Mouse (Mus musculus): Measurements from ENCODE around the gene Polr2a.

Polr2a gene

GRCm38 (mm10) chr11:69781828-69782227 lies 23.4 kb upstream of the Polr2a start:
- no peak for DNase-seq (ENCODE audit: low spot score in 2 of 2)

- no peak for DNase-seq (ENCODE audit: low spot score in 2 of 2)
Measured at GRCm38 (mm10) chr11:69778985-69779384, 20.5 kb upstream of the Polr2a start.

GRCm38 (mm10) chr11:69778258-69778982 lies 20.0 kb upstream of the Polr2a start:
- DNase-seq (ENCODE audit: low spot score in 2 of 2): no peak

- no peak for DNase-seq (ENCODE audit: low spot score in 2 of 2)
Measured at GRCm38 (mm10) chr11:69777504-69778257, 19.2 kb upstream of the Polr2a start.

- DNase-seq (ENCODE audit: low spot score in 2 of 2): no peak
Measured at GRCm38 (mm10) chr11:69776488-69776887, 18.1 kb upstream of the Polr2a start.

GRCm38 (mm10) chr11:69775716-69776115 lies 17.3 kb upstream of the Polr2a start:
- no peak for DNase-seq (ENCODE audit: low spot score in 2 of 2)

GRCm38 (mm10) chr11:69774961-69775360 lies 16.5 kb upstream of the Polr2a start:
- no peak for DNase-seq (ENCODE audit: low spot score in 2 of 2)

GRCm38 (mm10) chr11:69767625-69767909 lies 9.1 kb upstream of the Polr2a start:
- no peak for DNase-seq (ENCODE audit: low spot score in 2 of 2)

GRCm38 (mm10) chr11:69766872-69767624 lies 8.6 kb upstream of the Polr2a start:
- no peak for DNase-seq (ENCODE audit: low spot score in 2 of 2)

GRCm38 (mm10) chr11:69766126-69766609 lies 7.7 kb upstream of the Polr2a start:
- DNase-seq (ENCODE audit: low spot score in 2 of 2): peak; percentile 69

GRCm38 (mm10) chr11:69765221-69766125 lies 7.0 kb upstream of the Polr2a start, which contains the start of gene Zbtb4:
TSS of gene Zbtb4 (plus strand) at chr11:69765912.
- DNase-seq (ENCODE audit: low spot score in 2 of 2): peak in 1 of 2 experiments; percentile 60

GRCm38 (mm10) chr11:69763551-69763950 lies 5.1 kb upstream of the Polr2a start:
- DNase-seq (ENCODE audit: low spot score in 2 of 2): no peak

GRCm38 (mm10) chr11:69761868-69762267 lies 3.4 kb upstream of the Polr2a start, which contains the start of gene Slc35g3:
TSS of gene Slc35g3 (minus strand) at chr11:69761968.
- no peak for DNase-seq (ENCODE audit: low spot score in 2 of 2)

- no peak for DNase-seq (ENCODE audit: low spot score in 2 of 2)
Measured at GRCm38 (mm10) chr11:69760901-69761200, 2.4 kb upstream of the Polr2a start.

- no peak for DNase-seq (ENCODE audit: low spot score in 2 of 2)
Measured at GRCm38 (mm10) chr11:69760160-69760900, 1.9 kb upstream of the Polr2a start.

GRCm38 (mm10) chr11:69758971-69759721 lies 709 bp upstream of the Polr2a start:
- DNase-seq (ENCODE audit: low spot score in 2 of 2): peak; percentile 87 to 91

- DNase-seq (ENCODE audit: low spot score in 2 of 2): peak; percentile 97 to 98
Measured at GRCm38 (mm10) chr11:69758090-69758456, 364 bp downstream of the Polr2a start.

GRCm38 (mm10) chr11:69757303-69758089 lies 941 bp downstream of the Polr2a start:
- no peak for DNase-seq (ENCODE audit: low spot score in 2 of 2)

- DNase-seq (ENCODE audit: low spot score in 2 of 2): peak in 1 of 2 experiments; percentile 41
Measured at GRCm38 (mm10) chr11:69754701-69755100, 3.7 kb downstream of the Polr2a start.
